Mouse (Mus musculus): ENCODE measurements around the gene Kcnmb1. TPM values are rescaled to one million over a fixed set of nuclear protein-coding genes. Genes with fewer than 3 reads are reported as not detected.

Gene Kcnmb1
- under 1 TPM in 1 of 2 experiments, not detected in 1; 0.17 TPM for total RNA-seq (2023)

GRCm38 (mm10) chr11:33962688-33963407, at the start of gene Kcnmb1:
Gene Kcnmb1, plus strand, starts transcription at chr11:33963013.

GRCm38 (mm10) chr11:33992938-33993337, 30.1 kb downstream of the Kcnmb1 start, which contains the start of gene Kcnip1:
Gene Kcnip1, minus strand, starts transcription at chr11:33993152.

Other genes with a start within 250 kb of the Kcnmb1 start
- gene Kcnip1, start 30.1 kb downstream of the Kcnmb1 start, total RNA-seq (2023) = not detected
- gene Lcp2, start 83.9 kb downstream of the Kcnmb1 start, total RNA-seq (2023) = 100 to 1,000 TPM; 262 to 282 TPM
- 1 to 10 TPM in 1 of 2 experiments, not detected in 1; 1.1 TPM for gene 4930469K13Rik, start 135.5 kb downstream of the Kcnmb1 start, total RNA-seq (2023)
- gene Foxi1, start 245.1 kb downstream of the Kcnmb1 start, total RNA-seq (2023) = under 1 TPM in 1 of 2 experiments, not detected in 1; 0.39 TPM

All from T-cell, adult 66 days (primary cell).